Mouse (Mus musculus) forebrain, embryonic 11.5 days (tissue): ENCODE results near the gene Gpr62. TPM values are rescaled to one million over a fixed set of nuclear protein-coding genes. Genes with fewer than 3 reads are reported as not detected.

ENCODE experiments used
- ATAC-seq: fragments of 200-750 bp; cut with Nextera tagmentation; replicated peaks from 2 replicates; pipeline ENCODE4 v1.8.0; 2017; ENCODE audit warnings: moderate TSS enrichment; ENCODE audit not compliant: low FRiP score
- DNase-seq: peaks from one replicate; pipeline ENCODE4 v3.0.0-alpha.2; 2017; ENCODE audit warnings: low spot score
- H3K27ac ChIP-seq: fragments of 300-500 bp; sonication (generic); 2 replicates; pipeline ENCODE4 v1.5.1; 2014; ENCODE audit warnings: low read depth, low read length
- H3K27me3 ChIP-seq: fragments of 300-500 bp; sonication (generic); 2 replicates; pipeline ENCODE4 v1.6.1; 2014; ENCODE audit warnings: mild to moderate bottlenecking, low read length, mixed read lengths; ENCODE audit not compliant: control insufficient read depth, insufficient read depth
- H3K36me3 ChIP-seq: fragments of 300-500 bp; sonication (generic); 2 replicates; pipeline ENCODE4 v1.6.1; 2014; ENCODE audit warnings: mild to moderate bottlenecking, low read length, moderate library complexity, mixed read lengths; ENCODE audit not compliant: control insufficient read depth, insufficient read depth
- H3K4me1 ChIP-seq: fragments of 300-500 bp; sonication (generic); replicated peaks from 2 replicates; pipeline ENCODE4 v1.6.1; 2014; ENCODE audit warnings: low read length, mixed read lengths; ENCODE audit not compliant: control insufficient read depth, insufficient read depth
- H3K4me2 ChIP-seq: fragments of 300-500 bp; sonication (generic); 2 replicates; pipeline ENCODE4 v1.6.1; 2014; ENCODE audit warnings: low read depth, mild to moderate bottlenecking, low read length, moderate library complexity, mixed read lengths; ENCODE audit not compliant: severe bottlenecking
- H3K4me3 ChIP-seq: fragments of 300-500 bp; sonication (generic); 2 replicates; pipeline ENCODE4 v1.5.1; 2014; ENCODE audit warnings: low read depth, low read length
- H3K9ac ChIP-seq: fragments of 300-500 bp; sonication (generic); 2 replicates; pipeline ENCODE4 v1.6.1; 2014; ENCODE audit warnings: low read length
- H3K9me3 ChIP-seq: fragments of 300-500 bp; sonication (generic); 2 replicates; pipeline ENCODE4 v1.6.1; 2016; ENCODE audit warnings: low read length, mixed read lengths; ENCODE audit not compliant: control insufficient read depth
- WGBS: fragments of 180-500 bp; shearing (Covaris S2); extraction: QIAGEN DNeasy Blood & Tissue Kit; methylation state at CpG from one replicate; pipeline ENCODE4 v1.1.7; 2014; 5-methylcytosine and 5-hydroxymethylcytosine counted together
- polyA plus RNA-seq: library from polyadenylated mRNA; unstranded; fragments of >200 nt; fragmentation: Nextera tagmentation; extraction: Ambion mirVana; gene quantifications from 2 replicates; pipeline ENCODE4 v1.2.1, GENCODE M21; 2014

Gpr62 gene
- polyA plus RNA-seq, 1 experiment from 2014 or later = 0.19 TPM

GRCm38 (mm10) chr9:106416826-106417225 is 48.9 kb downstream of the Gpr62 start:
- Histone ChIP-seq H3K36me3 (no peaks in the 10 kb centered on the region), H3K9ac (no peak overlapping the region), H3K9me3 (no peaks in the 10 kb centered on the region), H3K4me3 (no peak overlapping the region), H3K27ac (no peak overlapping the region), H3K4me1 (peaks cover 21% of the 10 kb centered on the region), H3K27me3 (no peaks in the 10 kb centered on the region), H3K4me2 (no peak overlapping the region)
- ATAC-seq = no peak
- no peak for DNase-seq
- WGBS = 94% methylated on average over 6 of the region's 6 CpGs

Other genes with a start within 250 kb of the Gpr62 start
- not detected in 2 replicates for gene Tlr9, start 243.3 kb downstream of the Gpr62 start, polyA plus RNA-seq
- gene Alas1, start 217.3 kb downstream of the Gpr62 start, polyA plus RNA-seq = 81.9 and 89.2 TPM in 2 replicates
- 32.5 and 34.9 TPM in 2 replicates for gene Poc1a, start 184.9 kb downstream of the Gpr62 start, polyA plus RNA-seq
- gene Dusp7, start 97.3 kb downstream of the Gpr62 start, polyA plus RNA-seq = 26.8 and 27.6 TPM in 2 replicates
- 879 and 889 TPM in 2 replicates for gene Rpl29, start 36.5 kb downstream of the Gpr62 start, polyA plus RNA-seq
- gene Acy1, start 27.6 kb downstream of the Gpr62 start, polyA plus RNA-seq = 39.5 and 43.4 TPM in 2 replicates
- 4.6 and 4.7 TPM in 2 replicates for gene Abhd14b, start 18.5 kb downstream of the Gpr62 start, polyA plus RNA-seq
- gene Abhd14a, start 18.3 kb downstream of the Gpr62 start, polyA plus RNA-seq = 38.3 and 41.0 TPM in 2 replicates
- gene Pcbp4, start 12.6 kb downstream of the Gpr62 start, polyA plus RNA-seq = 300 and 309 TPM in 2 replicates
- 56.5 and 63.7 TPM in 2 replicates for gene Rrp9, start 10.0 kb upstream of the Gpr62 start, polyA plus RNA-seq
- gene Parp3, start 11.0 kb upstream of the Gpr62 start, polyA plus RNA-seq = 1.2 TPM in 2 replicates
- gene Iqcf1, start 34.0 kb upstream of the Gpr62 start, polyA plus RNA-seq = not detected in 2 replicates
- not detected in 2 replicates for gene Iqcf5, start 48.6 kb upstream of the Gpr62 start, polyA plus RNA-seq
- gene Iqcf3, start 95.7 kb upstream of the Gpr62 start, polyA plus RNA-seq = not detected in 2 replicates
- not detected in 2 replicates for gene Iqcf4, start 105.1 kb upstream of the Gpr62 start, polyA plus RNA-seq
- gene Iqcf6, start 160.6 kb upstream of the Gpr62 start, polyA plus RNA-seq = not detected in 2 replicates
- 3.3 TPM in 2 replicates for gene Grm2, start 190.1 kb upstream of the Gpr62 start, polyA plus RNA-seq
- 29.2 and 31.9 TPM in 2 replicates for gene Tex264, start 220.0 kb upstream of the Gpr62 start, polyA plus RNA-seq